Mouse (Mus musculus): ENCODE measurements at regions not wholly inside any gene's neighbourhood (a gene's known extent, or its start where the extent isn't known, plus 50 kb on each side); places are given as distances from the start of the nearest gene placed in this dataset.

DNA sequence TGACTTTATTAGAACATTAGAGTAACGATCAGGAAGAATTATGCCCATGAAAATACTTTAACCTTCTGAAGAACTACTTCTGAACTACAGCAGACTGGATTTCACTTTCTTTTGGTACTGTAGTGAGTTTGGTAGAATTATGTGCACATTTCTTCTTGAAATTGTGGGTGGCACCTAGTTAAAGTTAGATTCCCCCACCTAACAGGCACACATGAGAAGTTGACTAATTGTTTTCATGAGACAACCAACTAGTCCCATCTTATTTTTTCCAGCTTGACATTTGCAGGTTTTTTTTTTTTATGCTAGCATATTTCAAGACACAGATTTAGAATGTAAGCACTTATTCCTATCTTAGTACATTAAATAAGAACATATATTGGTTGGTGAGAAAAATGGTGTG is 167.2 kb upstream of the Meis2 start:
- in situ Hi-C loops (cut with MboI; ENCODE audit: low pct_unique_long_range_greater_than_20kb in 1 of 2, low sequenced_read_pairs in 2 of 2, unreplicated experiment in 1 of 2) = no loop called here

DNA sequence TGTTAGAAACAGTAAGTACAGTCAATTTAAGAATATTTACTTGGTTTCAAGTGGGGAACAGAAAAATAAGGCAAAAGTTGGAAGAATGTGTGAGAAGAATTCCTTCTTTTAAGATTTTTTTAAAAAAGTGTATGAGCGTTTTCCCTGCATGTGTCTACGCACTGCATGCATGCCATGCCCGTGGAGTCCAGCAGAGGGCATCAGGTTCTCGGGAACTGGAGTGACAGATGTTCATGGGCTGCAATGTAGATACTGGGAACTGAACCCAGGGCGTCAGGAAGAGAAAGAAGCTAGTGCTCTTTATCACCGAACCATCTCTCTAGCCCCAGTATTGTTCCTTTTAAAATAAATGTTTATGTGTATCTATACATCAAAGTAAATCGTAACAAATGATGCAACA is 150.8 kb upstream of the Meis2 start:
- in situ Hi-C loops (cut with MboI; ENCODE audit: low pct_unique_long_range_greater_than_20kb in 1 of 2, low sequenced_read_pairs in 2 of 2, unreplicated experiment in 1 of 2) = loop anchor here (25.0 kb wide), 1 partner anchor 596 kb away; no protein-coding TSS in a partner anchor

DNA sequence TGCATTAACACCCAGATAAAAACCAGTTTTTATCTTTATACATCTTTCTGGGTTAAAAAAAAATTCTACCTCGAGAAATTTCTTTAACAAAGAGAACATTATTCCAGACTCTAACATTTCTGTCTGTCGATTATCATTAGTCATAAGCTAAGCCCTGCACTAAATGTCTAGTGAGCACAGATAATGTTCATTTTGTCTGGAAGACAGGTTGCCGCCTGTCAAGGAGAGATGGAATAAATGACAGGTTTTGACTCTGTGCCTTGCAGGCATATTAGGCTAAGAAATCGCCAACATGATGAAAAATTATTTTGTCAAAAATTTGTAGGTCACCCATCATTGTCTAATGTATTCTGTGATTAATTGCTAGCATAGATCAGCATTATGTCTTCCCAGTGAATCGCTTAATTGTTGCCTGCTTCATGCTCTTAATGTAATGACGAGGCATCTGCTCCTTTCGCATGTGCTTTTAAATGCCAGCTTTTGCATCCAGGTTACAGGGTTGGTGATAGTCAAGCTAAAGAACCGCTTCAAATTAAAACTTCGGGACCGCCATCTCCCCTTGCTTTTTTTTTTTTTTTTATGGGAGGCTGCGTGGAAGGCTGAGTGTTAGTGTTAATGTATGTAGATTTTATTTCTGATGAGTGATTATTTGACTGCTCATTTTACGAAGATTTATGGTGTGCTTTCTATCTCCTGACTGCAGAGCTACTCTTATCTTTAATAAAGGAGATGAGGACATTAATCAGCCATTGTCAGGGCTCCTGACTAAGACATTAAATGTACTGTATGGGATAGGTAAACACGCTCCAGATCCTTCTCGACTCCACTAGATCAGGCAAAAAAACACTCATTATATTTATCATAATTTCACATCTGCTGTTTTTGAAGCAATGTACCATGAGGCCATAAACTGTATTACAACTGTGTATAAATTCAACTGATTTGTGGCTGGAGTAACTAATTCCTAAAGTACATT is 135.9 kb upstream of the Meis2 start:
- in situ Hi-C loops (cut with MboI; ENCODE audit: low pct_unique_long_range_greater_than_20kb in 1 of 2, low sequenced_read_pairs in 2 of 2, unreplicated experiment in 1 of 2) = loop anchor here (25.0 kb wide), 1 partner anchor 611 kb away; no protein-coding TSS in a partner anchor

- in situ Hi-C loops (cut with MboI; ENCODE audit: low pct_unique_long_range_greater_than_20kb in 1 of 2, low sequenced_read_pairs in 2 of 2, unreplicated experiment in 1 of 2) = loop anchor here (25.0 kb wide), 1 partner anchor 612 kb away; no protein-coding TSS in a partner anchor
Measured at GRCm38 (mm10) chr2:116200795-116201194, 135.2 kb upstream of the Meis2 start.

- in situ Hi-C loops (cut with MboI; ENCODE audit: low pct_unique_long_range_greater_than_20kb in 1 of 2, low sequenced_read_pairs in 2 of 2, unreplicated experiment in 1 of 2) = no loop called here
Measured at GRCm38 (mm10) chr2:116181861-116182260, 116.2 kb upstream of the Meis2 start.

GRCm38 (mm10) chr2:116177155-116177554 is 111.5 kb upstream of the Meis2 start:
- in situ Hi-C loops (cut with MboI; ENCODE audit: low pct_unique_long_range_greater_than_20kb in 1 of 2, low sequenced_read_pairs in 2 of 2, unreplicated experiment in 1 of 2) = no loop called here

- in situ Hi-C loops (cut with MboI; ENCODE audit: low pct_unique_long_range_greater_than_20kb in 1 of 2, low sequenced_read_pairs in 2 of 2, unreplicated experiment in 1 of 2) = no loop called here
Measured at GRCm38 (mm10) chr2:116165871-116166770, 100.5 kb upstream of the Meis2 start.

All from mouse embryonic stem cell (cell line).